Mouse (Mus musculus) spleen, postnatal 10 days (tissue): ENCODE results near the gene Tkt.
"Not testable (repeated sequence)": the region's sequence is repeated elsewhere in the genome, so short reads cannot be mapped to it uniquely, and the experiment has no call there.

Source experiments
- DNase-seq, 2 experiments: peaks; one replicate each; pipeline ENCODE4 v3.0.0; 2021 to 2022; ENCODE audit warnings: low spot score in 2 of 2

Gene Tkt

DNA sequence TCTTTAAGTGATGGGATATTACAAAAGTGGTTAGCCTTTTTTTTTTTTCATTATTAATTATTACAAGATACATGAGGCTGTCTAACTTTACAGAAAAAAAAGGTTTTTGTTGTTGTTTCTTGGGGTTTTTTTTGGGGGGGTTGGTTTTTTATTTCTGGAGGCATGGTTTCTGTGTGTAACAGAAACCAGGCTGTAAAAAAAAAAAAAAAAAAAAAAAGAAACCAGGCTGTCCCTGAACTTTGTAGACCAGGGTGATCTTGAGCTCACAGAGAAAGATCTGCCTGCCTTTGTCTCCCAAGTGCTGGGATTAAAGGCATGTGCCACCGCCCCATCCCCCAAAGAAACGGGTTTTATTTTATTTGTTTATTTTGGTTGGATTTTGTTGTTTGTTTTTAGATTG, 3.8 kb downstream of the Tkt start:
- DNase-seq: no peak

- no peak for DNase-seq
Observed at GRCm38 (mm10) chr14:30553185-30553584, 5.0 kb downstream of the Tkt start.

DNA sequence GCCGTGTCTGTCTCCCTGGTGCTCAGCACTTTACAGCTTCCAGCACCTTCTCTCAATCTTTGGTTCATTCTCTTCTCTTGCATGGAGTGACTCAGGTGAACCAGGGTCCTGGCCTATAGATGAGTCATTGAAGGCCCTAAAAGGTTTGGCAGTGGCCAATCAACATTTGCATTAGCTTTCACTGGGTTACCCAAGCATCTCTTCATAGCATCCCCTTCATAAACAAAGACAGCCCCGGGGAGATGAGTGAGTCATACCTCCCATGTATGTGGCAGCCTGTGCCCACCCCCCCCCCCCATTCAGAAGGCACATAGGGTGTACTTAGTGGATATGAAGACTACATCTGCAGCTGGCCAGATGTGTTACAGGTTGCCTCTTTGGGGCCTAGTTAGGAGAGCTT, 8.5 kb downstream of the Tkt start:
- DNase-seq: no peak

DNA sequence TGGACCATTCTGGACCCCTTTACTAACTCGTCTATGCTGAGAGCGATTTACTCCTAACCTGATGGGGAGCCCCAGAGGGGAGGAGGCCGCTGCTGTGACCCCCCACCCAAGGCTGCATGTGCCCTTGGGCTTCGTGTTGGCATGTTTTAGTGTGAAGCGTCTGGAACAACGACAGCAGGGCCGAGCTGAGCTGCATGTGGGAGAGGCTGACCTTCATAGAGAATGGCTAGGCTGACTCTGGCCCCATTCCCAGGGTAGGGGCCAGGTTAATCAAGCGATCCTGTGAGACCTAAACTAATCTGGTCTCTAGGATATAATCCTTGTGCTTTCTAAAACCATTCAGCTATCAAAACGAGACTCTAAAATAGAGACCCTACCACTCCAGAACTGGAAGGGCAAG, 9.6 kb downstream of the Tkt start:
- DNase-seq: no peak

- DNase-seq: no peak
Observed at GRCm38 (mm10) chr14:30559321-30559850, 11.2 kb downstream of the Tkt start.

DNA sequence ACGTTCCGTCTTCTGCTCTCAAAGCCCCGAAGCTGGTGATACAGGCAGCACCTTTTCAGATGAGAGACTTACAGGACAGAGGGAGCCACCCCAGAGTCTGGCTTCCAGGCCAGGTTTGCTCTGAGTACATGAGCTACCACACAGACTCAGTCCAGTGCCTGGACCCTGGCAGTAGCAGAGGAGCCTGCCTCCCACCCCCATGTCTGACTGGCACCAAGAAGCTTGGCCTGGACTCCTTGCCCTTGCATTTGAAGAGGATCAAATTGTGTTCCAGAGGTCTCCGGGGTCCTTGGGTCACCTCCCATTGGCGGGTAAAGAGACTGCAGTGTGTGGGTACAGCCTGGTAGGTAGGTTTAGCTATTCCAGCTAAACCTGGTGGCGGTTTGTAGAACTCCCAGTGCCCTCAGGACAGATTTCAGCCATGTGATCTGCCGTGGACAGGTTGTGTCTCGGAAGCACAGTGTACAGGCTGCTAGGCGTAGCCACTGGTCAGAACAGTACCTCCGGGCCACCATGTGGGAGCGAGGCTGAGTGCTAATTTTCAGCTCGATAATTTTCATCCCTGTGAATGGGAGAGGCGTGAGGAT, 12.7 kb downstream of the Tkt start:
- DNase-seq: no peak

- DNase-seq: peak; percentile 74 to 83
Observed at GRCm38 (mm10) chr14:30561470-30562187, 13.5 kb downstream of the Tkt start.

GRCm38 (mm10) chr14:30562343-30562742, 14.2 kb downstream of the Tkt start:
- no peak for DNase-seq

DNA sequence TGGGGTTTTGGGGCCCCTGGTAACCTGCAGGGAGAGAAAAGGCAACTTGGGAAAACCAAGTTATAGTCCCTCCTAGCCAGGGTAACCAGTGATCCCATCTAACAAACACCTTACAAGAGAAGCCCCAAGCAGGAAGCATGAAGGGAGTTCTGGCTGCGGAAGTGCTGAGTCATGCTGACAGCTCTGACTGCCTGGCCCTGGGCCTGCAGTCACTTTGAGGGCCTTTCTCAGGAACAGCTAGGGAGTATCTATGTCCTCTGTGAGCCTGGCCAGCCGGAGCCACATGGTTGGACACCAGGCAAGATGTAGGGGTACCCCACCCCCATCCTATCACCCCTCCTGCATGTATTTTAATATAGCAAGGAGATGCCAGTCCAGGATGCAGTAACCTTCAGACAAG, 16.3 kb downstream of the Tkt start:
- peak; percentile 60 to 77 for DNase-seq

GRCm38 (mm10) chr14:30566317-30566716, 18.2 kb downstream of the Tkt start:
- DNase-seq: no peak

GRCm38 (mm10) chr14:30568016-30568415, 19.9 kb downstream of the Tkt start:
- no peak for DNase-seq

DNA sequence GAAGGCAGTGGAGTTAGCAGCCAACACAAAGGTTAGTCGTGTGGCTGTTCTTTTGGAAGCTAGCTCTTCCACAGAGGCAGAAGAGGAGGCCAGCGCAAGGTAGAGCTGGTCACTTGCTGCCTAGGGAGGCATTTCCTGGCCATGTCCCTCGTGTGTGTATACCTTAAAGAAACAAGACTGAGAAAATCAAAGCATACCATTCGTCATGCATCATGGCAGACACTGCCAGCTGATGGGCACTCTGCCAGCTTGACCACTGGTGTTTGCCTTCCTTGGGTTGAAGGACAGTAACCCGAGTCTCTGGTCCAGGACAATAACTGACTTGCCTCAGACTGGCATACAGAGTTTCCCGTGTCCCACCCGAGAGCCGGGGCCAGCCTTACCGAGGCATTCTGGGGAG, 22.1 kb downstream of the Tkt start:
- no peak for DNase-seq

- no peak for DNase-seq
Observed at GRCm38 (mm10) chr14:30572253-30572652, 24.1 kb downstream of the Tkt start.

GRCm38 (mm10) chr14:30573235-30573634, 25.1 kb downstream of the Tkt start:
- DNase-seq: no peak

DNA sequence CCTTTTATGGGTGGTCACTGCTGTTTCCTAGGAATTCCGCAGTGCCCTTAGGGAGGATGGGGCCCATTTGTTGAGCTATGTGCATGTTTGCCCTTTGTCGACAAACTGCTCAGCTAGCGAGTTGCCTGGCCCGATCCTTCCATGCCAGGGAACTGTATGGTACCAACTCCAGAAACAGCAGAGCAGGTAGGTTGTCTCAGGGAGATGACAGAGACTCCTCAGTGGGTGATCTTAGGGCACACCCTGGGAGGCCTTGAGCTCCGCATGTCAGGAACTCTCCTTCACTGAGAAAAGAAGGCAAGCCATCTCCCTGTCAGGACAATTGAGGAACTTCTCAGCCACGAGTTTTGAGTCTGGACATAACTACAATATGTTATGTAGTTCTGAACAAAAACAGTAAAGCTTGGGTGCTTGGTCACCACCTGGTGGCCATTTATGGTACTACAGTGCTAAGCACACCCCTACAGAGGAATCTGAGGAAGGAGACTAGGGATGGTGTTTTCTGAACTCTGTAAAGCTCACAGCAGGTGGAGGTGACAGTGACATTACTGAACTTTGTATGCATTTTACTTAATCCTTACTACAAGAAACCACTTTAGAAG, 25.9 kb downstream of the Tkt start:
- peak; percentile 84 to 86 for DNase-seq

GRCm38 (mm10) chr14:30575791-30576190, 27.6 kb downstream of the Tkt start:
- DNase-seq: no peak

DNA sequence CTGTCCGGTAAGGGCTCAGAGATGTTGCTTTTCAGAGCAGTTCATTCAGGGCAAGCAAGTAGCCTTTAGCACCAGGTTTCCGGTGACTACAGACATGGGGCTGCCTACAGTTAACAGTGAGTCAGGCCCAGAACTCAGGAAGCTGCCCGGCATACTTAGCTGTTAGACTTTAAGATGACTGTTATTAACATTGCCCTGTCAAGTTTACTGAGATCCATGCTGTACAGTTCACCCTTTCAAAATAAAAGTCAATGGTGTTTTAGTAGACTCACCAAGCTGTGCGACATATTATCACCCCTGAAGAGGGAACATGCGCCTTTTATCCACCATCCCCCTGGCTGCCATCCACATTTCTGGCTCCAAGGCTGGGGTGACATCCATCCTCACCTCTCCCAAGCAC, 28.1 kb downstream of the Tkt start:
- no peak for DNase-seq

GRCm38 (mm10) chr14:30577303-30578062, 29.3 kb downstream of the Tkt start:
- DNase-seq: not testable (repeated sequence)

- DNase-seq: no peak
Observed at GRCm38 (mm10) chr14:30579180-30579579, 31.0 kb downstream of the Tkt start.

DNA sequence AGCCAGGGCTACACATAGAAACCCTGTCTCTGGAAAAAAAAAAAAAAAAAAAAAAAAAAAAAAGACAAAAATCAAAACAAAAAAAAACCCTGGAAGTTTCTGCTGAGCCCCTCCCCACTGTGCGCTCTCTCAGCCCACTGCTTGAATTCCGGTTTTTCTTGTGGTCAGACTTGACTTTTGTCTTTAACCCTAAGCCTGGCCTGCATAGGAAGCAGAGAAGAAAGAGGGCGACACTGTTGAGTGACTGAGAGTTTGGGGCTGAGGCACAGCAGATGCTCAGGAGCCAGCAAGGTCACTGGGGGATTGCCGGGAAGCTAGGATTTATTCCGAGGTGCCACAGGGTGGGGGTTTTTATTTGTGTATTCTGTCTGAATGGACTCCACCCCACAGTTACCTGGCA, 31.7 kb downstream of the Tkt start:
- DNase-seq: no peak

- DNase-seq: no peak
Observed at GRCm38 (mm10) chr14:30581238-30581637, 33.1 kb downstream of the Tkt start.

- DNase-seq: no peak
Observed at GRCm38 (mm10) chr14:30584077-30584476, 35.9 kb downstream of the Tkt start.
